Mouse (Mus musculus) layer of hippocampus, adult 2 months (tissue): Measurements from ENCODE around the gene Olfr312. TPM values are rescaled to one million over a fixed set of nuclear protein-coding genes. Genes with fewer than 3 reads are reported as not detected.

Experiments used
- DNase-seq, 2 experiments: peaks; one replicate each; pipeline ENCODE4 v3.0.0; 2022; ENCODE audit warnings: low spot score in 2 of 2
- H3K27ac ChIP-seq: fragments of 200-600 bp; 2 replicates; pipeline ENCODE4 v1.8.1; 2022
- H3K4me3 ChIP-seq: fragments of 200-600 bp; 2 replicates; pipeline ENCODE4 v1.8.1; 2022; ENCODE audit warnings: mild to moderate bottlenecking
- CTCF ChIP-seq: fragments of 200-600 bp; conservative IDR thresholded peaks from 2 replicates; pipeline ENCODE4 v1.8.1; 2022; ENCODE audit warnings: antibody characterized with exemption, mild to moderate bottlenecking, moderate library complexity
- total RNA-seq, 2 experiments: library from RNA; stranded (reverse); gene quantifications; 2 replicates each; pipeline ENCODE4 v1.2.3; 2021

Olfr312 gene
- total RNA-seq, 2 experiments from 2014 or later: not detected

GRCm38 (mm10) chr11:58870961-58871360, 41.9 kb downstream of the Olfr312 start:
- no peak for DNase-seq
- TF ChIP-seq CTCF: no peak

GRCm38 (mm10) chr11:58883756-58884155, 54.7 kb downstream of the Olfr312 start:
- Histone ChIP-seq H3K27ac (no peak overlapping the region), H3K4me3 (no peak overlapping the region)
- TF ChIP-seq CTCF: no peak
- DNase-seq: no peak

More at GRCm38 (mm10) chr11:58870961-58871360, 41.9 kb downstream of the Olfr312 start:
- Histone ChIP-seq H3K27ac (no peak overlapping the region), H3K4me3 (no peak overlapping the region)

Other genes starting within 250 kb of the Olfr312 start
- not detected for gene Olfr324, start 234.1 kb upstream of the Olfr312 start, total RNA-seq
- gene 2210407C18Rik, start 213.2 kb upstream of the Olfr312 start, total RNA-seq: not detected
- not detected for gene Olfr323, start 198.7 kb upstream of the Olfr312 start, total RNA-seq
- not detected for gene Trim58, start 188.8 kb upstream of the Olfr312 start, total RNA-seq
- gene Olfr322, start 170.5 kb upstream of the Olfr312 start, total RNA-seq: not detected
- gene Olfr320, start 148.1 kb upstream of the Olfr312 start, total RNA-seq: not detected
- gene Olfr319, start 130.1 kb upstream of the Olfr312 start, total RNA-seq: not detected
- gene Olfr318, start 105.2 kb upstream of the Olfr312 start, total RNA-seq: not detected
- gene Olfr317, start 90.0 kb upstream of the Olfr312 start, total RNA-seq: under 1 TPM; 0.20 to 0.25 TPM
- gene Olfr316, start 76.5 kb upstream of the Olfr312 start, total RNA-seq: under 1 TPM; 0.61 to 0.77 TPM
- gene Olfr315, start 56.0 kb upstream of the Olfr312 start, total RNA-seq: not detected
- gene Olfr314, start 46.3 kb upstream of the Olfr312 start, total RNA-seq: not detected
- gene Fam183b, start 27.3 kb upstream of the Olfr312 start, total RNA-seq: 1 to 10 TPM; 6.3 to 7.5 TPM
- not detected for gene Olfr313, start 14.2 kb upstream of the Olfr312 start, total RNA-seq
- not detected for gene Olfr311, start 10.0 kb downstream of the Olfr312 start, total RNA-seq
- gene Gm12258, start 17.9 kb downstream of the Olfr312 start, total RNA-seq: 10 to 100 TPM; 20.9 to 22.3 TPM
- gene 2810021J22Rik, start 38.0 kb downstream of the Olfr312 start, total RNA-seq: 10 to 100 TPM; 11.2 to 12.0 TPM
- gene Zfp39, start 75.0 kb downstream of the Olfr312 start, total RNA-seq: 10 to 100 TPM in 1 of 2 experiments, 1 to 10 TPM in 1; 9.9 to 10.3 TPM
- not detected for gene Btnl10, start 88.7 kb downstream of the Olfr312 start, total RNA-seq
- gene Rnf187, start 109.7 kb downstream of the Olfr312 start, total RNA-seq: 100 to 1,000 TPM; 462 to 508 TPM
- gene Hist3h2ba, start 119.7 kb downstream of the Olfr312 start, total RNA-seq: 100 to 1,000 TPM in 1 of 2 experiments, 10 to 100 TPM in 1; 91.3 to 103 TPM
- gene Hist3h2a, start 125.4 kb downstream of the Olfr312 start, total RNA-seq: 10 to 100 TPM; 66.0 to 69.3 TPM
- gene Trim17, start 125.4 kb downstream of the Olfr312 start, total RNA-seq: 1 to 10 TPM; 5.3 to 6.5 TPM
- gene Trim11, start 148.9 kb downstream of the Olfr312 start, total RNA-seq: 10 to 100 TPM; 32.5 to 35.5 TPM